Mouse (Mus musculus) cortical plate, adult 2 months (tissue): Measurements from ENCODE around the gene Mog. TPM values are rescaled to one million over a fixed set of nuclear protein-coding genes. Genes with fewer than 3 reads are reported as not detected.
A peak's percentile ranks its signal among the peaks of the same experiment; 100 is the strongest.

Experiments
- H3K27ac ChIP-seq: fragments of 200-500 bp; 2 replicates; pipeline ENCODE4 v1.5.1; 2012; ENCODE audit warnings: low read length, control low read depth, inconsistent platforms; ENCODE audit not compliant: insufficient read depth
- H3K4me1 ChIP-seq: fragments of 200-500 bp; 2 replicates; pipeline ENCODE4 v1.6.1; 2011; ENCODE audit warnings: low read length; ENCODE audit not compliant: control insufficient read depth, insufficient read depth
- H3K4me3 ChIP-seq: fragments of 200-500 bp; 2 replicates; pipeline ENCODE4 v1.5.1; 2011; ENCODE audit warnings: mild to moderate bottlenecking, low read length, control low read depth; ENCODE audit not compliant: insufficient read depth
- CTCF ChIP-seq: fragments of 200-500 bp; IDR thresholded peaks from 2 replicates; pipeline ENCODE4 v1.5.1; 2011; ENCODE audit warnings: mild to moderate bottlenecking, control low read depth, low read length; ENCODE audit not compliant: insufficient read depth; ENCODE audit errors: extremely low read depth
- POLR2A ChIP-seq: fragments of 200-500 bp; IDR thresholded peaks from 2 replicates; pipeline ENCODE4 v1.6.1; 2011; ENCODE audit warnings: mild to moderate bottlenecking, low read length, control low read depth; ENCODE audit not compliant: insufficient read depth; ENCODE audit errors: extremely low read depth
- polyA plus RNA-seq: library from polyadenylated mRNA; depleted of rRNA; stranded (reverse); fragments of >200 nt; gene quantifications from 2 replicates; pipeline ENCODE4 v1.2.3, GENCODE M21; 2012

The Mog gene
- polyA plus RNA-seq, 1 experiment = 128 TPM

GRCm38 (mm10) chr17:37061435-37061834 is 38.2 kb upstream of the Mog start:
- H3K27ac ChIP-seq = 0 out of 2 replicates have a peak overlapping the region, but pooled peaks have one; percentile 27

GRCm38 (mm10) chr17:37056957-37057356 is 33.8 kb upstream of the Mog start:
- peaks cover 14% of the 10 kb centered on the region for H3K4me1 ChIP-seq
- H3K4me3 ChIP-seq = no peak overlapping the region
- no peak overlapping the region for H3K27ac ChIP-seq
- TF ChIP-seq CTCF = no peak
- no peak for TF ChIP-seq POLR2A

More at GRCm38 (mm10) chr17:37061435-37061834, 38.2 kb upstream of the Mog start:
- peaks cover 16% of the 10 kb centered on the region for H3K4me1 ChIP-seq
- TF ChIP-seq POLR2A = no peak
- no peak for TF ChIP-seq CTCF
- H3K4me3 ChIP-seq = no peak overlapping the region

GRCm38 (mm10) chr17:37051745-37052144 is 28.5 kb upstream of the Mog start:
- no peak for TF ChIP-seq CTCF
- no peak for TF ChIP-seq POLR2A
- Histone ChIP-seq H3K27ac (no peak overlapping the region), H3K4me1 (peaks cover 10% of the 10 kb centered on the region; the same call in 1 of the 2 replicates), H3K4me3 (peak overlapping the region; percentile 84)

- H3K27ac ChIP-seq = peak overlapping the region; percentile 75
- H3K4me3 ChIP-seq = peak overlapping the region; percentile 84
- no peak for TF ChIP-seq CTCF
- TF ChIP-seq POLR2A = no peak
- peaks cover 10% of the 10 kb centered on the region; the same call in 1 of the 2 replicates for H3K4me1 ChIP-seq
These were observed 27.7 kb upstream of the Mog start for GRCm38 (mm10) chr17:37050876-37051275.

GRCm38 (mm10) chr17:37050399-37050798 is 27.2 kb upstream of the Mog start:
- TF ChIP-seq POLR2A = peak; percentile 99
- TF ChIP-seq CTCF = no peak
- Histone ChIP-seq H3K4me3 (peak overlapping the region; percentile 84), H3K4me1 (peaks cover 6% of the 10 kb centered on the region; the same call in 1 of the 2 replicates), H3K27ac (peak overlapping the region; percentile 89)

GRCm38 (mm10) chr17:37049570-37050310 is 26.5 kb upstream of the Mog start:
- H3K4me3 ChIP-seq = peak overlapping the region; percentile 84
- peak; percentile 36 for TF ChIP-seq CTCF
- no peak; the same call in 1 of the 2 replicates for TF ChIP-seq POLR2A
- peak overlapping the region; percentile 89 for H3K27ac ChIP-seq
- H3K4me1 ChIP-seq = peaks cover 6% of the 10 kb centered on the region; the same call in 1 of the 2 replicates

GRCm38 (mm10) chr17:37048383-37048782 is 25.2 kb upstream of the Mog start:
- H3K4me1 ChIP-seq = peaks cover 4% of the 10 kb centered on the region; the same call in 1 of the 2 replicates

GRCm38 (mm10) chr17:37047981-37048380 is 24.8 kb upstream of the Mog start:
- TF ChIP-seq POLR2A = no peak
- peak; percentile 12; the same call in 1 of the 2 replicates for TF ChIP-seq CTCF
- Histone ChIP-seq H3K4me3 (peak overlapping the region; percentile 87), H3K4me1 (peaks cover 3% of the 10 kb centered on the region; the same call in 1 of the 2 replicates), H3K27ac (no peak overlapping the region)

More at GRCm38 (mm10) chr17:37048383-37048782, 25.2 kb upstream of the Mog start:
- Histone ChIP-seq H3K27ac (no peak overlapping the region; the same call in 1 of the 2 replicates), H3K4me3 (peak overlapping the region; percentile 87)
- 0 out of 2 replicates have a peak, but pooled peaks have one; percentile 13 for TF ChIP-seq POLR2A
- no peak for TF ChIP-seq CTCF

GRCm38 (mm10) chr17:37047332-37047976 is 24.3 kb upstream of the Mog start:
- TF ChIP-seq CTCF = no peak
- TF ChIP-seq POLR2A = no peak
- H3K27ac ChIP-seq = no peak overlapping the region
- H3K4me3 ChIP-seq = peak overlapping the region; percentile 87
- H3K4me1 ChIP-seq = peaks cover 3% of the 10 kb centered on the region; the same call in 1 of the 2 replicates
